ENCODE assay signal across 1 mouse cellular context in genomic region chr6:116262824-116263223, GRCm38 (mm10).
TF ChIP-seq lines count a peak whose summit lies in the region.

No protein-coding gene starts in this region.

TF ChIP-seq in MEL, 35 proteins besides CTCF, POLR2A, EP300 and RAD21 (continued from another document):
- TF ChIP-seq MXI1 (IDR thresholded peaks at IDR 0.05; ENCODE audit: low read depth, low read length) (no peak), KAT2A (conservative IDR thresholded peaks at IDR 0.05; ENCODE audit: low read depth, low read length) (no peak), GATA1 (IDR thresholded peaks at IDR 0.05; ENCODE audit: low read depth, low read length) (peak; percentile 61; the same call in 1 of the 2 replicates), ETS1 (IDR thresholded peaks at IDR 0.05; ENCODE audit: low read depth, low read length) (no peak), TAL1 (IDR thresholded peaks at IDR 0.05; ENCODE audit: low read length) (peak; percentile 35), TBP (IDR thresholded peaks at IDR 0.05; ENCODE audit: low read depth, low read length) (no peak), TCF12 (IDR thresholded peaks at IDR 0.05; ENCODE audit: low read depth, low read length) (peak; percentile 42; the same call in 1 of the 2 replicates)
TF ChIP-seq in MEL: peak in this region for 3.
